Mouse (Mus musculus) MEL (cell line): ENCODE data around the gene Gm3776.
"Not testable (repeated sequence)": the region's sequence is repeated elsewhere in the genome, so short reads cannot be mapped to it uniquely, and the experiment has no call there.

Experiments used
- CTCF ChIP-seq, 3 experiments: IDR thresholded peaks in 2 of 3; conservative IDR thresholded peaks in 1 of 3; 2 replicates each; pipeline ENCODE4 v1.5.1; 2011 to 2012; ENCODE audit warnings: low read length in 3 of 3, low read depth in 2 of 3, mild to moderate bottlenecking in 2 of 3, improper control_type of control experiment in 1 of 3, inconsistent platforms in 1 of 3, mixed read lengths in 1 of 3, moderate library complexity in 1 of 3; ENCODE audit not compliant: control insufficient read depth in 1 of 3, insufficient read depth in 1 of 3, poor library complexity in 1 of 3, severe bottlenecking in 1 of 3
- JUND ChIP-seq: IDR thresholded peaks from 2 replicates; pipeline ENCODE4 v1.6.1; 2011; ENCODE audit warnings: low read depth, mild to moderate bottlenecking, improper control_type of control experiment, low read length
- MYB ChIP-seq: IDR thresholded peaks from 2 replicates; pipeline ENCODE4 v1.6.1; 2011; ENCODE audit warnings: mild to moderate bottlenecking, low read depth, low read length, improper control_type of control experiment
- POLR2AphosphoS2 ChIP-seq: IDR thresholded peaks from 2 replicates; pipeline ENCODE4 v1.6.1; 2011; ENCODE audit warnings: low read length, improper control_type of control experiment
- TCF12 ChIP-seq: IDR thresholded peaks from 2 replicates; pipeline ENCODE4 v1.6.1; 2014; ENCODE audit warnings: low read depth, mild to moderate bottlenecking, inconsistent platforms, low read length, improper control_type of control experiment, moderate library complexity
- USF1 ChIP-seq: IDR thresholded peaks from 2 replicates; pipeline ENCODE4 v1.6.1; 2014; ENCODE audit warnings: low read depth, mild to moderate bottlenecking, inconsistent platforms, low read length, improper control_type of control experiment, moderate library complexity

DNA sequence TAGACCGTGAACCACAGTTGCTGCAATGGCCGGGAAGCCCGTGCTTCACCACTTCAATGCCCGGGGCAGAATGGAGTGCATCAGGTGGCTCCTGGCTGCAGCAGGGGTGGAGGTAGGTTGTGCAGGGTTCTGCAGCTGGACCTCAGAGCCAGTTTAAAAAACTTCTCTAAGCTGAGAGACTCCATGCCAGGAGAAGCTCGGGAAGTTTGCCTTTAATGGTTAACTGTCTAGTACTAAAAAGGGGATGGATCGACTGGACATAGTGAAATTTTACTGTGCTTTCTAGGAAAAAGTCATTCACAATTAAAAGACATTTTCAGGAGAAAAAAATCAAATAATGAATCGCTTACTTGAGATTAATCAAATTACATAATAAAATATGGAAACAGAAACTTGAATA lies 37.9 kb downstream of the Gm3776 start:
- TF ChIP-seq USF1; POLR2AphosphoS2; JUND; CTCF (IDR thresholded peaks at IDR 0.05 in 2 of 3, conservative IDR thresholded peaks at IDR 0.05 in 1 of 3; ENCODE audit: control insufficient read depth in 1 of 3, insufficient read depth in 1 of 3, low read depth in 2 of 3, low read length in 3 of 3, poor library complexity in 1 of 3, severe bottlenecking in 1 of 3); TCF12; MYB: not testable (repeated sequence)
